10 mouse cellular contexts compared by ENCODE assay signal in the genomic region with DNA sequence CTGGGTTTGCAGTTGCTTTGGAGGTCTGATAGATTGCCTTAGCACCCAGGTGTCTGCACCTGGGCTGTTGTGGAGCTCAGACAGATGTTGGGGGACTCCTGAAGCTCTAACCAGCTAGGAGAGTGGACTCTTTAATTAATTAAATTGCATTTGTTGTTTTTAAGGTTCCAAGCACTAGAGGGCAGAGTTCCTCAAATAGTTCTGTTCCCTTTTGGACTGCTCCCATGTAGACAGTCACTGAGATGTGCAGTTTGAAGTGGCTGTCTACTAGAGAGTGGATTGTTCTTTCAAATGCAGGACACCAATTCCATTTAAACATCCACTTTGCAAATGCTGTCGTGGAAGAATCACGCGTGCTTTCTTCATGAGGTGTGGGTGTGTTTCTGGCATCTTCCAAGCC. TPM values are rescaled to one million over a fixed set of nuclear protein-coding genes. Genes with fewer than 3 reads are reported as not detected.
DNase-seq lines count a peak whose midpoint lies in the region; ATAC-seq and TF ChIP-seq lines count a peak whose summit lies in the region.
"Had no signal": no experiment of that assay in that cellular context is flagged by ENCODE, and none has a peak within 500 bp of the region (broad histone marks: within the 10 kb centered on the region; RNA-seq: fewer than 3 reads in every experiment).

No protein-coding gene starts in this region.

- peak; percentile 80 for DNase-seq in embryonic facial prominence, embryonic 11.5 days (ENCODE audit: low spot score)
- no peak for DNase-seq in embryonic facial prominence, embryonic 10.5 days (ENCODE audit: low spot score)
- DNase-seq in lung, embryonic 14.5 days: peak; percentile 85
- DNase-seq in lung, postnatal 4 days: no peak
- DNase-seq in hindlimb bud, embryonic 11.5 days (ENCODE audit: extremely low spot score, low read depth, low spot score): peak; percentile 49
- peak; percentile 39 for DNase-seq in splenic B cell, adult 2 months (ENCODE audit: low read depth, low spot score)
- no peak for DNase-seq in thymus, postnatal 4 days
- DNase-seq in testis, postnatal 10 days (ENCODE audit: low spot score): no peak

- peak; percentile 53; the same call in 1 of the 2 replicates for ATAC-seq in embryonic facial prominence, embryonic 11.5 days (replicated peaks; ENCODE audit: insufficient number of reproducible peaks, low FRiP score, low TSS enrichment, low read depth)
- peak; percentile 48; the same call in 1 of the 2 replicates for ATAC-seq in lung, embryonic 14.5 days (ENCODE audit: insufficient read depth)

- TF ChIP-seq CTCF in lung, embryonic 14.5 days (IDR thresholded peaks at IDR 0.05; ENCODE audit: low read depth): peak; percentile 64

- no peaks in the 10 kb centered on the region for H3K4me1 ChIP-seq in embryonic facial prominence, embryonic 11.5 days (ENCODE audit: control insufficient read depth, insufficient read depth, low read length)
- peaks cover 21% of the 10 kb centered on the region for H3K4me1 ChIP-seq in embryonic facial prominence, embryonic 10.5 days
- H3K4me1 ChIP-seq in lung, embryonic 14.5 days (ENCODE audit: insufficient read depth): no peaks in the 10 kb centered on the region

- WGBS in embryonic facial prominence, embryonic 11.5 days: 38% methylated on average over 3 of the region's 3 CpGs
- WGBS in embryonic facial prominence, embryonic 10.5 days: 48% methylated on average over 3 of the region's 3 CpGs
- WGBS in lung, embryonic 14.5 days: 47% methylated on average over 3 of the region's 3 CpGs

- no peaks in the 10 kb centered on the region for H3K9me3 ChIP-seq in embryonic facial prominence, embryonic 11.5 days (replicated peaks; ENCODE audit: control insufficient read depth, low read length)
- no peaks in the 10 kb centered on the region for H3K9me3 ChIP-seq in embryonic facial prominence, embryonic 10.5 days
- H3K9me3 ChIP-seq in lung, embryonic 14.5 days (ENCODE audit: low read depth, low read length): no peaks in the 10 kb centered on the region
- H3K9me3 ChIP-seq: G1E had no signal

- H3K27me3 ChIP-seq in embryonic facial prominence, embryonic 11.5 days (ENCODE audit: control insufficient read depth, insufficient read depth, low read length): no peaks in the 10 kb centered on the region
- H3K27me3 ChIP-seq in embryonic facial prominence, embryonic 10.5 days (replicated peaks; ENCODE audit: low read depth, poor library complexity, severe bottlenecking): no peaks in the 10 kb centered on the region
- H3K27me3 ChIP-seq in lung, embryonic 14.5 days (ENCODE audit: insufficient read depth, low read length): no peaks in the 10 kb centered on the region
- no peaks in the 10 kb centered on the region for H3K27me3 ChIP-seq in splenic B cell, adult 2 months (ENCODE audit: control insufficient read depth, insufficient read depth, low read length, poor library complexity, severe bottlenecking)

- H3K9ac ChIP-seq in embryonic facial prominence, embryonic 11.5 days (replicated peaks; ENCODE audit: low read length): no peak overlapping the region
- no peak overlapping the region for H3K9ac ChIP-seq in lung, embryonic 14.5 days

- H3K4me3 ChIP-seq in embryonic facial prominence, embryonic 11.5 days (ENCODE audit: low read depth, low read length): no peak overlapping the region
- no peak overlapping the region for H3K4me3 ChIP-seq in embryonic facial prominence, embryonic 10.5 days
- no peak overlapping the region for H3K4me3 ChIP-seq in lung, embryonic 14.5 days (ENCODE audit: low read depth, low read length)
- H3K4me3 ChIP-seq: myocyte had no signal

- H3K36me3 ChIP-seq in embryonic facial prominence, embryonic 11.5 days (replicated peaks; ENCODE audit: control insufficient read depth, insufficient read depth, low read depth, low read length): no peaks in the 10 kb centered on the region; the same call in 1 of the 2 replicates
- peaks cover 32% of the 10 kb centered on the region for H3K36me3 ChIP-seq in embryonic facial prominence, embryonic 10.5 days (replicated peaks)
- peaks cover 21% of the 10 kb centered on the region for H3K36me3 ChIP-seq in lung, embryonic 14.5 days (ENCODE audit: insufficient read depth)
- peaks cover 3% of the 10 kb centered on the region; the same call in 1 of the 2 replicates for H3K36me3 ChIP-seq in splenic B cell, adult 2 months (ENCODE audit: control insufficient read depth, insufficient read depth, low read length, poor library complexity, severe bottlenecking)

- no peak overlapping the region for H3K27ac ChIP-seq in embryonic facial prominence, embryonic 11.5 days (replicated peaks; ENCODE audit: low read depth, low read length)
- H3K27ac ChIP-seq in embryonic facial prominence, embryonic 10.5 days (replicated peaks): no peak overlapping the region
- H3K27ac ChIP-seq in lung, embryonic 14.5 days (ENCODE audit: low read depth): no peak overlapping the region

- no peak overlapping the region for H3K4me2 ChIP-seq in embryonic facial prominence, embryonic 11.5 days (ENCODE audit: low read depth, low read length)
- H3K4me2 ChIP-seq in lung, embryonic 14.5 days: no peak overlapping the region

RNA-seq across cellular contexts. Expression of gene Mrps5, which starts 21.2 kb away (rescaled TPM):
- 152 and 165 TPM in 2 replicates for polyA plus RNA-seq in embryonic facial prominence, embryonic 11.5 days (2014; fragmentation: Nextera tagmentation; extraction: Ambion mirVana)
- 171 and 177 TPM in 2 replicates for polyA plus RNA-seq in embryonic facial prominence, embryonic 10.5 days (2016; fragmentation: Nextera tagmentation; extraction: Ambion mirVana)
- 127 and 133 TPM in 2 replicates for polyA plus RNA-seq in lung, embryonic 14.5 days (2014; fragmentation: Nextera tagmentation; extraction: Ambion mirVana)

RNA-seq across cellular contexts. Expression of gene Zfp661, which starts 21.3 kb away (rescaled TPM):
- polyA plus RNA-seq in embryonic facial prominence, embryonic 11.5 days (2014; fragmentation: Nextera tagmentation; extraction: Ambion mirVana): 7.5 and 8.3 TPM in 2 replicates
- polyA plus RNA-seq in embryonic facial prominence, embryonic 10.5 days (2016; fragmentation: Nextera tagmentation; extraction: Ambion mirVana): 7.8 TPM in 2 replicates
- 4.4 and 4.9 TPM in 2 replicates for polyA plus RNA-seq in lung, embryonic 14.5 days (2014; fragmentation: Nextera tagmentation; extraction: Ambion mirVana)

RNA-seq across cellular contexts. Expression of gene Mal, which starts 48.3 kb away (rescaled TPM):
- 0.13 and 0.41 TPM in 2 replicates for polyA plus RNA-seq in embryonic facial prominence, embryonic 11.5 days (2014; fragmentation: Nextera tagmentation; extraction: Ambion mirVana)
- polyA plus RNA-seq in embryonic facial prominence, embryonic 10.5 days (2016; fragmentation: Nextera tagmentation; extraction: Ambion mirVana): 0.11 and 0.88 TPM in 2 replicates
- 3.3 and 4.8 TPM in 2 replicates for polyA plus RNA-seq in lung, embryonic 14.5 days (2014; fragmentation: Nextera tagmentation; extraction: Ambion mirVana)
- polyA plus RNA-seq: G1E had no signal

Comparison
In these comparisons a context has a peak if more than half of its experiments do, and no peak if none do; other contexts are left out.
1. DNase-seq: peak in embryonic facial prominence, embryonic 11.5 days (single experiment), lung, embryonic 14.5 days (single experiment), hindlimb bud, embryonic 11.5 days (single experiment) and splenic B cell, adult 2 months (single experiment); none in embryonic facial prominence, embryonic 10.5 days (single experiment), lung, postnatal 4 days (0 of 2), thymus, postnatal 4 days (single experiment) and testis, postnatal 10 days (single experiment).